Mouse (Mus musculus) bone marrow, adult 2 months (tissue): ENCODE results near the gene Wasf1.

Experiments
- CTCF ChIP-seq: fragments of 200-500 bp; IDR thresholded peaks from 2 replicates; pipeline ENCODE4 v1.5.1; 2011; ENCODE audit warnings: low read length, control low read depth; ENCODE audit not compliant: control insufficient read depth, insufficient read depth
- POLR2A ChIP-seq: fragments of 200-500 bp; IDR thresholded peaks from 2 replicates; pipeline ENCODE4 v1.6.1; 2011; ENCODE audit warnings: low read depth, mild to moderate bottlenecking, control low read depth, low read length, borderline replicate concordance; ENCODE audit not compliant: control insufficient read depth

- TF ChIP-seq POLR2A (no peak), CTCF (no peak)
Observed at GRCm38 (mm10) chr10:40983761-40984160, 100.5 kb downstream of the Wasf1 start.
